Mouse (Mus musculus) CD4-positive, CD25-positive, alpha-beta regulatory T cell, adult 4 months (primary cell): ENCODE measurements around the gene Gramd1b. TPM values are rescaled to one million over a fixed set of nuclear protein-coding genes. Genes with fewer than 3 reads are reported as not detected.

Source experiments
- ATAC-seq: one replicate; pipeline ENCODE4 v1.8.0; 2017
- polyA plus RNA-seq, 2 experiments: library from polyadenylated mRNA; unstranded; fragments of 100-300 nt; shearing (Covaris generic); gene quantifications; one replicate each; pipeline ENCODE4 v1.2.1; 2017

Gramd1b gene
- polyA plus RNA-seq: 10 to 100 TPM; 57.6 to 69.2 TPM

DNA sequence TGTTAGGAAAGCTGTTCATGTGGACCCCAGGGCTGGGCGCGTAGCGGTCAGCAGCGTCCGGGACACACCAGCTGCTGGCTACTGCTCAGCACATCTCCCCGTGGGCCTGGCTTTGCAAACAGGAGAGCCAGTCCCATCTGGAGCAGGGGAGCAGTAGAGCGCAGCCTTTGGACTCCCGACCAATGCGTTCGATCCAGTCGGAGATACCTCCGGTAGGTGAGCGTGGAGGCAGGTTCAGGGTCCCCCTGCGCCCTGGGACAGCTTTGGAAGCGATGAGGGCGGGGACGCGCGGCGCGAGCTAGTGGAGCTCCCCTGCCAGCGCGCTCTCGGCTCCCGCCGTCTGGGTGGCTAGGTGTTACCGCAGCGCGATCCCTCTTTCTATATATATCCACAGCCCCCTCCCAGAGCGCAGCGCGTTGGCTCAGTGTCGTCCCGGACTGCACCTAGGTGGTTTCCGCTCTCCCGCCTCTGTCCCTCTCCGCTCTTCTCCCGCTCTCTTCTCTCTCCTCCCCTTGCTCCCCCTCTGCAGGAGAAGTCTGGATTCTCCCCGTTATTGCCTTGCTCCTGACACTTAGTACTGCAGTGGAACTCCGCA lies at the start of gene Gramd1b:
Gene Gramd1b (minus strand): TSS at position 357 of the 595 bp plus-strand sequence.
- no peak for ATAC-seq

DNA sequence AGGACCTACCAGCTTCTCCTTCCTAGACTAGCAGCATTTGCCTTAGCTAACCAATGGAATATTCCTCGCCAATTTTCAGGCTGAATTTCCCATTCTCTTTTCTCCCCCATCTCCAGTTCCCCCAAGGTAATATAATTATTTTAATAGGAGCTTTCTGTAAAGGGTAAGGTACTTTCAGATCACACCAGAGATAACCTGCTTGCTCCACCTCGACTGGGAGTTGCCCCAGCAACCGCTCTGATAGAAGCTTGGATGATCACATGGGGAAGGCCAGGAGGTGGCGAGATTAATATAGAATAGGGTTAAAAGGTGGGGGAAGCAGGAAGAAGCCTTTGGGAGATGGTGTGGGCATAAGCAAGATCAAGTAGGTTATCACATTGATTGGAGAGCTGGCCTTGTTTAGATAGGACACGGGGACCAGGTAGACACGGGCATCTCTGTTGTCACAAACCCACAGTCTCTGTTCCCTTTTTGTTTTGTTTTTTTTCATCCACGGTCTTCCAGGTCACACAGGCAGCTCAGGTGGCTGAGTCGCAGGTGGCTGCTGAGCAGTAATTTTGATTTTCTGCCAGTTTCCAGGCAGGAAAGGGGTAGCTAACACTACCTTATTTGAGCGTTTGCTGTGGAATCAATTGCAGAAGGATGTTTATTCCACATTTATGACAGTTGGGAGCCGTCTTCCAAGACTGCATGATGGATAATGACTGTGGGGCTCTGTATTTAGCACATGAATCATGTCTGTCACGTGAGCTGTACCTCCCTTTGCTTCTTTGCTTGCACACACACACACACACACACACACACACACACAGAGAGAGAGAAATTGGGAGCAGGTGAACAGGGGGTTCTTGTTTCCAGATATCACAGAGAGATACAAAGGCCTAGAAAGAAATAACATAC lies 47.8 kb upstream of the Gramd1b start:
- ATAC-seq: no peak

GRCm38 (mm10) chr9:40577132-40577531 lies 45.9 kb upstream of the Gramd1b start:
- ATAC-seq: no peak

GRCm38 (mm10) chr9:40575053-40575985 lies 44.1 kb upstream of the Gramd1b start:
- ATAC-seq: no peak

DNA sequence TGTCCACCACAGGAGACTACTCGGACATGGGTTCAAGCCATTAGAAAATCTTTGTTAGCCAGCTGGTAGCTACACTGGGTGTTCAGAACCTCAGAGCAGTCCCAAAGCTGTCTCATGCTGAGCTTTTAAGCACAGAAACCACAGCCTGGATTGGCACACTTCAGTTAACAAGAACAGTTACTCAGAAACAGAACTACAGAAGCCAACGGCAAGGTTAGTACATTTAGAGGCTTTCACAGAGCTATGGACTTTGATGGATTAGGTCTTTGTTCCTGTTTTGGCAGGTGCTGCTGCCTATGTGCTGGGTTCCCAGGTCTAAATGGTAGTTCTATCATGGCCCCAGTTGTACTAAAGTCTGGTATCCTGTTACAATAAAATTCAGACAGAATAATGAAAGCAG lies 40.1 kb upstream of the Gramd1b start:
- no peak for ATAC-seq

- ATAC-seq: no peak
Measured at GRCm38 (mm10) chr9:40568070-40568469, 36.9 kb upstream of the Gramd1b start.

- ATAC-seq: no peak
Measured at GRCm38 (mm10) chr9:40563750-40564149, 32.6 kb upstream of the Gramd1b start.

GRCm38 (mm10) chr9:40559646-40560045 lies 28.5 kb upstream of the Gramd1b start:
- ATAC-seq: no peak

- no peak for ATAC-seq
Measured at GRCm38 (mm10) chr9:40557796-40558195, 26.6 kb upstream of the Gramd1b start.

DNA sequence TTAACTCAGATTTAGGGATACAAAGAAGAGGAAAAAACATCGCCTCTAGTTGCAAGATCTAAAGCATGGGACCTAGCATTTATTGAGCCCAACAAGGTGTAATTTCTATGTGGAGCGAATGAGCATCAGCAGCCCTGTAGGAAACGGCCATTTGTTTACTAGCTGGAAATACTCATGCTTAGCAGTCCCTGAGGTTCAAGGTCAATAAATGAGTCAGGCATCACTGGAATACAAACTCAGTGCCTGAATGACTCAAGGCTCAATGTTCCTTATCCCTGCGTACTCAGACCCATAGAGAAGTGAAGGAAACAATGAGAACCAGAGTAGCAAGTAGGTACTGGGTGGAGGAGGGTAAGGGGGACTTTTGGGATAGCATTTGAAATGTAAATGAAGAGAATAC lies 25.2 kb upstream of the Gramd1b start:
- no peak for ATAC-seq

DNA sequence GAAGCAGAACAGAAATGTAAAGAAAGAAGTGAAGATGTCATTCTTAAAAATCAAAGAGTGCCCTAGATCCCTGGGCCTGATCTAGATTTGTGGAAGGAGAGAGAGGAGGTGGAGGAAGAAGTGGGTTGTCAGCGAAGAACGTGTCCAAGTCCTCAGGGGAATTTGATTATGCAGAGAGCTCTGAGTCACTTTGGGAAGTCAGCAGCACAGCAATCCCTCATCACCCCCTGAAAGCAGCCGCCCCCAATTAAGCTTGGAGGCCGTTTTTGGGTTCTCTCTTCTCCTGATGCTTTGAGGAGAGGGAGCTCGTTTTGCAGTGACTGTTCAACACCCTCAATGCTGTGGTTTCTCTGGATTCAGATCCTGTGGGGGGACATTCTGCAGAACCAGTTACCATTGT lies 24.1 kb upstream of the Gramd1b start:
- no peak for ATAC-seq

- no peak for ATAC-seq
Measured at GRCm38 (mm10) chr9:40547876-40548275, 16.7 kb upstream of the Gramd1b start.

DNA sequence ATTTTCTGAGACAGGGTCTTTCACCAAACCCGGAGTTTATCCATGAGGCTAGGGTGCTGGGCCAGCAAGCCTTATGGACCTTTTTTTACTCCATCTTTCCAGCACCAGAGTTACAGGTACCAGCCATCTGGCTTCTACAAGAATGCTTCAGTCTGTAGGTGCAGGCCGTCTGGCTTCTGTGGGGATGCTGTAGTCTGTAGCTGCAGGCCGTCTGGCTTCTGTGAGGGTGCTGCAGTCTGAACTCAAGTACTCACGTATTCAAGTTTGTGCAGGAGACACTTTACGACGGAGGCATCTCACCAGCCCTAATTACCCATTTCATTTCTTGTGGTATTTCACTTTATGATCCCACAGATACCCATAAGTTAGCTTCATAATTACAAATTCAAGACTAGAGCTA lies 14.0 kb upstream of the Gramd1b start:
- ATAC-seq: no peak

DNA sequence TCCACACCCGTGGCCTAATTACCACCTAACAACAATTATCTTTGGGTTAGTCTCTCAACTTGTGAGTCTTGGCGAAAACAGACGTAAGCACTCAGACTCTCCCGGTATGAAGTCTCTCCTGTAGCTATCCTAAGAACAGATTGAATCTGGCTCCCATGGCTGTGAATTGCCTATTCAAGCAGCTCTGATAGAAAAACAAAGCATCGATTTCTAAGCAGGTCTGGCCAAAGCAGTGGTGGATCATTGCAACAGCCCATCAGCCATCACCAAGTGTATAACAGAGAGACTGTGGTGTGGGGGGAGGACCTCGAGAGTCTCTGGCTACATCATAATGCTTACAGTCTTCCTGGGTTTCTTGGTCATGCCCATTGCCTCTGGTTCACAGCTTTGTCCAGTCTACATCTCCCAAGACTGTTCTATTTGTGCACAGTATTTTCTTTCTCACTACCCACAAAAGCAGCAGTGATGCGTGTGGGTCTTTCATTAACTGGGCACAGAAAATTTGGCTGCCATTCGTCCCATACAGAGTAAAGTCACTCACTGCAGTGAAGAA lies 8.5 kb upstream of the Gramd1b start:
- ATAC-seq: no peak

DNA sequence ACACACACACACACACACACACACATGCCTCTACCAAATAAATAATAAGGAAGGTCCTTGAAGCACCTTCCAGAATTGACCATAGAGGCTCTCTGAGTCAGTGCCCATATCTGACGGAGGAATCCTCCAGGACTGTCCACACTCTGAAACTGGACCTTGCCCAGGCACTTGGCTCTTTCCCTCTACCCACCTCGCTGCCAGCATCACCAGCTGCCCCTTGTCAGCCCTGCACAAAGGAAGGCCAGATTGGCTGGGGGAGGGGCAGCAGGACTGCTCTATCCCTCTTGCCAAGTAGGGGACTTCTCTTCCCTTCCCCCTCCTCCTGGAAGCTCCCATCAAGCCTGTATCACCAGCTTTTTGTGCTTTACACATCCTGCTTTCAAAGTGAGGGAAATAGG lies 6.5 kb upstream of the Gramd1b start:
- no peak for ATAC-seq

GRCm38 (mm10) chr9:40537044-40537707 lies 6.0 kb upstream of the Gramd1b start:
- ATAC-seq: peak; percentile 49

DNA sequence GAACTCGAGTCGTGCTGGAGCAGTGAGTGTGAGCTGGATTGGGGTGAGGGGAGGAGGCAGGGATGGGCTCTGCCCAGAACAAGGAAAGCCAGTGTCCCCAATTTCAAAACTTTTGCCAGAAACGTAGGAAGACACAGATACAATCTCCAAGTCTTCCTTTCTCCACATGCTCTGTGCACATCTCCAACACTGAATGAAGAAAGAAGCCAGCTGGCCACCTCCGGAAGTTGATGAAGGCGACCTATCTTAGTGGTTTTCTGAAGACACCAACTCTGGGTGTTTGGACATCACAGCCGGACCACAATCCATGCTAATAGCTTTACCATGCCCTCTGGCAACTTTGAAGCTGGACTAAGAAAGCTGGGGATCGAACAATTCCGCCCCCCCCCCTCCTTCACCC lies 647 bp downstream of the Gramd1b start:
- ATAC-seq: no peak

DNA sequence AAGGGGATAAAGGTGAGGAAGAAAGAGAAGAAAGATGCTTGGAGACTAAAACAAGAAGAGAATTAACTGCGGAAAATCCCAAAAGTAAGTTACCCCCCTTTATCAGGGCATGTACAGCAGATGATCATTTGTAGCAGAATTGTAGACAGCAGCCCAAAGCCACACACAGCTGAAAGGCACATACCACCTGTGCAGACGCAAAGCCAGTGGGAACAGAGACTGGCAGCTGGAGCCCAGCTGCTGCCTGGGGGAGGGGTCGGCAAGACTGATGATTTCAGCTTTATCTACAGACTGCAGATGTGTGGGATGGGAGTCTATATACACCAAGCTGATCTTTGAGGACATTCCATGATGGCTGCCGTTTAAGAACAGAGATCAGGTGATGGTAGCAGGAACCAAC lies 2.5 kb downstream of the Gramd1b start:
- no peak for ATAC-seq

- ATAC-seq: no peak
Measured at GRCm38 (mm10) chr9:40526928-40527327, 4.3 kb downstream of the Gramd1b start.

GRCm38 (mm10) chr9:40522156-40522555 lies 9.0 kb downstream of the Gramd1b start:
- no peak for ATAC-seq

- no peak for ATAC-seq
Measured at GRCm38 (mm10) chr9:40521097-40521496, 10.1 kb downstream of the Gramd1b start.

GRCm38 (mm10) chr9:40519294-40519693 lies 11.9 kb downstream of the Gramd1b start:
- no peak for ATAC-seq
